In genomic region chr2:45049923-45050322, GRCm38 (mm10) we compare ENCODE assay signal across 19 mouse cellular contexts.
DNase-seq lines count a peak whose midpoint lies in the region; ATAC-seq and TF ChIP-seq lines count a peak whose summit lies in the region.
"Had no signal": no experiment of that assay in that cellular context is flagged by ENCODE, and none has a peak within 500 bp of the region (broad histone marks: within the 10 kb centered on the region; RNA-seq: fewer than 3 reads in every experiment).

No protein-coding gene starts in this region.

- no peaks in the 10 kb centered on the region for H3K36me3 ChIP-seq in forebrain, postnatal 0 days (ENCODE audit: insufficient read depth)
- H3K36me3 ChIP-seq in forebrain, embryonic 14.5 days (ENCODE audit: control insufficient read depth, insufficient read depth, low read length): 0 out of 2 replicates have a peak, but pooled peaks cover 3% of the 10 kb centered on the region
- H3K36me3 ChIP-seq: embryonic facial prominence, embryonic 12.5 days; forebrain, embryonic 12.5 days; hindbrain, embryonic 15.5 days; limb, embryonic 15.5 days; midbrain, embryonic 13.5 days had no signal

- H3K9me3 ChIP-seq in forebrain, postnatal 0 days (ENCODE audit: low read length): no peaks in the 10 kb centered on the region
- no peaks in the 10 kb centered on the region for H3K9me3 ChIP-seq in forebrain, embryonic 14.5 days (replicated peaks; ENCODE audit: control insufficient read depth, low read length)
- H3K9me3 ChIP-seq: embryonic facial prominence, embryonic 12.5 days; forebrain, embryonic 12.5 days; hindbrain, embryonic 15.5 days; limb, embryonic 15.5 days; midbrain, embryonic 13.5 days had no signal

- H3K4me3 ChIP-seq in forebrain, postnatal 0 days (ENCODE audit: low read depth, low read length): no peak overlapping the region
- no peak overlapping the region for H3K4me3 ChIP-seq in forebrain, embryonic 14.5 days (ENCODE audit: low read depth, low read length)
- no peak overlapping the region for H3K4me3 ChIP-seq in left cerebral cortex, adult 2 months
- no peak overlapping the region for H3K4me3 ChIP-seq in embryonic fibroblast, embryonic 13.5 days (ENCODE audit: insufficient read depth, low read length)
- H3K4me3 ChIP-seq: embryonic facial prominence, embryonic 12.5 days; erythroblast, embryonic 14.5 days; forebrain, embryonic 12.5 days; hindbrain, embryonic 15.5 days; limb, embryonic 15.5 days; midbrain, embryonic 13.5 days had no signal

- no peak overlapping the region for H3K4me2 ChIP-seq in forebrain, postnatal 0 days (ENCODE audit: low read depth)
- H3K4me2 ChIP-seq in forebrain, embryonic 14.5 days (ENCODE audit: low read length): no peak overlapping the region
- H3K4me2 ChIP-seq: embryonic facial prominence, embryonic 12.5 days; forebrain, embryonic 12.5 days; hindbrain, embryonic 15.5 days; limb, embryonic 15.5 days; midbrain, embryonic 13.5 days had no signal

- WGBS in forebrain, postnatal 0 days: 85% methylated on average over 4 of the region's 4 CpGs
- WGBS in forebrain, embryonic 14.5 days: 92% methylated on average over 4 of the region's 4 CpGs

- DNase-seq in forebrain, postnatal 0 days: no peak
- no peak for DNase-seq in forebrain, embryonic 14.5 days (ENCODE audit: low spot score)
- no peak for DNase-seq in left cerebral cortex, adult 2 months (ENCODE audit: extremely low spot score in 1 of 2, low spot score in 2 of 2)
- DNase-seq in left cerebral cortex, postnatal 4 days: no peak
- no peak for DNase-seq in c-Kit-positive CD71-positive TER-119-positive erythroid progenitor cells, embryonic 14.5 days (ENCODE audit: low spot score)
- DNase-seq in right cerebral cortex, postnatal 25 days: no peak
- DNase-seq: cerebellum, adult 11-12 months; cerebellum, postnatal 14 days; gastrocnemius, postnatal 10 days; retina, postnatal 1 day; thymus, postnatal 14 days had no signal

- no peak for ATAC-seq in forebrain, postnatal 0 days
- ATAC-seq in forebrain, embryonic 14.5 days: no peak
- peak; percentile 34 for ATAC-seq in megakaryocyte, adult 5-6 weeks (ENCODE audit: poor library complexity, severe bottlenecking)
- ATAC-seq: midbrain, embryonic 13.5 days had no signal

- no peak for TF ChIP-seq POLR2A in embryonic fibroblast, embryonic 13.5 days (IDR thresholded peaks at IDR 0.05; ENCODE audit: low read depth, low read length)

- H3K9ac ChIP-seq in forebrain, postnatal 0 days: no peak overlapping the region
- no peak overlapping the region for H3K9ac ChIP-seq in forebrain, embryonic 14.5 days (ENCODE audit: low read length)
- H3K9ac ChIP-seq: embryonic facial prominence, embryonic 12.5 days; forebrain, embryonic 12.5 days; hindbrain, embryonic 15.5 days; limb, embryonic 15.5 days; midbrain, embryonic 13.5 days had no signal

- H3K27ac ChIP-seq in forebrain, postnatal 0 days (ENCODE audit: low read depth, low read length): 0 out of 2 replicates have a peak overlapping the region, but pooled peaks have one; percentile 21
- H3K27ac ChIP-seq in forebrain, embryonic 14.5 days (ENCODE audit: low read depth, low read length): no peak overlapping the region
- H3K27ac ChIP-seq in left cerebral cortex, adult 2 months: peak overlapping the region; percentile 86
- H3K27ac ChIP-seq in embryonic fibroblast, embryonic 13.5 days (ENCODE audit: insufficient read depth, low read length): 0 out of 2 replicates have a peak overlapping the region, but pooled peaks have one; percentile 6
- H3K27ac ChIP-seq: embryonic facial prominence, embryonic 12.5 days; forebrain, embryonic 12.5 days; hindbrain, embryonic 15.5 days; limb, embryonic 15.5 days; midbrain, embryonic 13.5 days had no signal

- intact Hi-C loops in left cerebral cortex, adult 2 months (cut with DNase I): loop anchor here (10.0 kb wide), 1 partner anchor 55 kb away; no protein-coding TSS in a partner anchor
- intact Hi-C loops in left cerebral cortex, postnatal 4 days (cut with DNase I): no loop called here

- no peak for TF ChIP-seq CTCF in forebrain, postnatal 0 days (IDR thresholded peaks at IDR 0.05; ENCODE audit: low read depth)
- TF ChIP-seq CTCF in left cerebral cortex, adult 2 months (IDR thresholded peaks at IDR 0.05): no peak
- no peak for TF ChIP-seq CTCF in embryonic fibroblast, embryonic 13.5 days (IDR thresholded peaks at IDR 0.05; ENCODE audit: borderline replicate concordance, insufficient read depth, low read length)

- no peaks in the 10 kb centered on the region for H3K27me3 ChIP-seq in forebrain, postnatal 0 days (ENCODE audit: insufficient read depth, low read length)
- H3K27me3 ChIP-seq in forebrain, embryonic 14.5 days (replicated peaks; ENCODE audit: control insufficient read depth, insufficient read depth, low read length): no peaks in the 10 kb centered on the region
- H3K27me3 ChIP-seq: embryonic facial prominence, embryonic 12.5 days; forebrain, embryonic 12.5 days; hindbrain, embryonic 15.5 days; midbrain, embryonic 13.5 days had no signal

- H3K4me1 ChIP-seq in forebrain, postnatal 0 days (ENCODE audit: insufficient read depth): 0 out of 2 replicates have a peak, but pooled peaks cover 10% of the 10 kb centered on the region
- H3K4me1 ChIP-seq in forebrain, embryonic 14.5 days (ENCODE audit: control insufficient read depth, insufficient read depth, low read length): peaks cover 17% of the 10 kb centered on the region
- peaks cover 10% of the 10 kb centered on the region for H3K4me1 ChIP-seq in embryonic fibroblast, embryonic 13.5 days (ENCODE audit: control insufficient read depth, insufficient read depth, low read length)
